Mouse (Mus musculus) megakaryocyte, embryonic 14.5 days (primary cell): ENCODE measurements around the gene Srp68. TPM values are rescaled to one million over a fixed set of nuclear protein-coding genes. Genes with fewer than 3 reads are reported as not detected.
A peak's percentile ranks its signal among the peaks of the same experiment; 100 is the strongest.

Experiments
- H3K27me3 ChIP-seq: replicated peaks from 2 replicates; pipeline ENCODE3; 2012; ENCODE audit warnings: inconsistent platforms
- H3K36me3 ChIP-seq: replicated peaks from 2 replicates; pipeline ENCODE3; 2012; ENCODE audit warnings: low read length, inconsistent platforms, mixed read lengths
- H3K4me1 ChIP-seq: 2 replicates; pipeline ENCODE4 v1.6.1; 2012; ENCODE audit warnings: inconsistent platforms
- H3K4me3 ChIP-seq: replicated peaks from 2 replicates; pipeline ENCODE3; 2012; ENCODE audit warnings: moderate library complexity, mild to moderate bottlenecking, inconsistent platforms
- H3K9me3 ChIP-seq: 2 replicates; pipeline ENCODE4 v1.6.1; 2012; ENCODE audit warnings: inconsistent platforms
- FLI1 ChIP-seq: IDR thresholded peaks from 2 replicates; pipeline ENCODE4 v1.6.1; 2012; ENCODE audit warnings: low read length, inconsistent platforms, mixed read lengths
- GATA1 ChIP-seq: IDR thresholded peaks from 3 replicates; pipeline ENCODE4 v1.6.1; 2012; ENCODE audit warnings: mixed read lengths, low read length, inconsistent platforms, borderline replicate concordance
- polyA plus RNA-seq: library from polyadenylated mRNA; stranded (reverse); fragments of >175 nt; gene quantifications from 2 replicates; pipeline ENCODE4 v1.2.3, GENCODE M21; 2012; ENCODE audit warnings: low replicate concordance; ENCODE audit not compliant: insufficient read depth

The Srp68 gene
- polyA plus RNA-seq, 1 experiment: 34.1 TPM

- peaks cover 33% of the 10 kb centered on the region for H3K4me1 ChIP-seq
- H3K9me3 ChIP-seq: peaks cover 7% of the 10 kb centered on the region; the same call in 1 of the 2 replicates
- no peaks in the 10 kb centered on the region for H3K27me3 ChIP-seq
- H3K36me3 ChIP-seq: peaks cover 50% of the 10 kb centered on the region
- peak overlapping the region; percentile 99 for H3K4me3 ChIP-seq
- TF ChIP-seq GATA1: no peak
- no peak for TF ChIP-seq FLI1
These were observed 31.4 kb upstream of the Srp68 start for GRCm38 (mm10) chr11:116305423-116305822.

- H3K27me3 ChIP-seq: no peaks in the 10 kb centered on the region
- peaks cover 98% of the 10 kb centered on the region for H3K36me3 ChIP-seq
- TF ChIP-seq GATA1: no peak
- no peak for TF ChIP-seq FLI1
- H3K4me1 ChIP-seq: peaks cover 7% of the 10 kb centered on the region
- no peak overlapping the region for H3K4me3 ChIP-seq
- peaks cover 7% of the 10 kb centered on the region; the same call in 1 of the 2 replicates for H3K9me3 ChIP-seq
These were observed 24.6 kb upstream of the Srp68 start for GRCm38 (mm10) chr11:116298621-116299020.

GRCm38 (mm10) chr11:116298221-116298620, 24.2 kb upstream of the Srp68 start:
- H3K9me3 ChIP-seq: peaks cover 7% of the 10 kb centered on the region; the same call in 1 of the 2 replicates
- peaks cover 8% of the 10 kb centered on the region for H3K4me1 ChIP-seq
- no peaks in the 10 kb centered on the region for H3K27me3 ChIP-seq
- no peak overlapping the region for H3K4me3 ChIP-seq
- no peak for TF ChIP-seq FLI1
- H3K36me3 ChIP-seq: peaks cover 97% of the 10 kb centered on the region

DNA sequence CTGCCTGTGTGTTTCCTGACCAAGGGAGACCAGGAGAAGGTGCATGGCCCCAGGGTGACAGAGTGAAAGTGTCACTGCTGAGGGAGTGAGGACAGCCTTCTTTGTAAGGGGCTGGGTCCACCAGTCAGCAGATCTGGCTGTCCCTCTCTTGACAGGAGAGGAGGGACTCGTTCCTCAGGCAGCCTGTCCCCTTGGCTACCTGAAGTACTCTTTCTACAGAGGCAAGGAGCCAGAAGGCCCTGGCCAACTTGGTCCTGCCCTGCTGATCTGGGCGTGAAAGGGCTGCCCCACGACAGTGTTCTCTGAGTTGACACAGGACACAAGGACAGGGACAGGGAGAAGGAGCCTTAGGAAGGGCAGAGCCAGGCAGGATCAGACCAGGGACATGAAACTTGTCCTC, 23.0 kb upstream of the Srp68 start:
- Histone ChIP-seq H3K4me3 (no peak overlapping the region), H3K9me3 (peaks cover 4% of the 10 kb centered on the region; the same call in 1 of the 2 replicates), H3K4me1 (peaks cover 14% of the 10 kb centered on the region), H3K36me3 (peaks cover 97% of the 10 kb centered on the region), H3K27me3 (no peaks in the 10 kb centered on the region)
- TF ChIP-seq FLI1: no peak
- no peak for TF ChIP-seq GATA1

GRCm38 (mm10) chr11:116296191-116296734, 22.2 kb upstream of the Srp68 start:
- no peaks in the 10 kb centered on the region for H3K27me3 ChIP-seq
- no peak for TF ChIP-seq FLI1
- TF ChIP-seq GATA1: no peak
- peaks cover 97% of the 10 kb centered on the region for H3K36me3 ChIP-seq
- H3K4me3 ChIP-seq: no peak overlapping the region
- no peaks in the 10 kb centered on the region for H3K9me3 ChIP-seq
- peaks cover 14% of the 10 kb centered on the region for H3K4me1 ChIP-seq

GRCm38 (mm10) chr11:116294319-116294718, 20.3 kb upstream of the Srp68 start:
- TF ChIP-seq FLI1 (no peak), GATA1 (no peak)
- no peaks in the 10 kb centered on the region for H3K9me3 ChIP-seq
- peaks cover 97% of the 10 kb centered on the region for H3K36me3 ChIP-seq
- H3K4me3 ChIP-seq: no peak overlapping the region
- H3K4me1 ChIP-seq: peaks cover 21% of the 10 kb centered on the region
- no peaks in the 10 kb centered on the region for H3K27me3 ChIP-seq

DNA sequence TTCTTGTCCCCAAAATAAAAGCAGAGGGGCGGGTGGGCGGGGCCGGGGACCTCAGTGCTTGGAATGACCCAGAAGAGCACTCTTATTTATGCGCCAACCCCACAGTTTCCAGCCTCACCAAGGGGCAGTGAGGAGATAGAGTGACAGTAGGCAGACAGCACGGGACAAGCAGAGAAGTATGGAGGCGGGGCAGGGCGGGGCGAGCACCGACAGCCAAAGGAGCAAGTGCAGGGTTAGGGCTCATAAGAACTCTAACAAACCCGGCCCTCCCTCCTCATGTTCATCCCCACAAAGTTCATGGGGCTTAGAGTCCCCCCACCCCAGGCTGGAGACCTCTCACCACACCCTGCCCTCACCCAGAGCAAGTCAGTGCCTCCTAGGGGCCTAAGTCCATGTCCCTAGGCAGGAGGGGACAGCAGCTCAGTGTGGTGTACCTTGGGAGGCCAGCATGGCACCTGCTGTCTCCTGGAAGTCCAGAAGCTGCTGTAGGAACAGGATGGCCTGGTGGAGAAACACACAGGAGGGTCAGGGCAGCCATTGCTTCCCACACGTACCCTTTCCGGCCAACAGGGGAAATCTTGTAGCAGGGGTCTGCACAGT, 19.6 kb upstream of the Srp68 start:
- H3K4me1 ChIP-seq: peaks cover 21% of the 10 kb centered on the region
- no peaks in the 10 kb centered on the region for H3K27me3 ChIP-seq
- H3K4me3 ChIP-seq: no peak overlapping the region
- no peaks in the 10 kb centered on the region for H3K9me3 ChIP-seq
- TF ChIP-seq FLI1 (no peak), GATA1 (no peak)
- peaks cover 97% of the 10 kb centered on the region for H3K36me3 ChIP-seq

DNA sequence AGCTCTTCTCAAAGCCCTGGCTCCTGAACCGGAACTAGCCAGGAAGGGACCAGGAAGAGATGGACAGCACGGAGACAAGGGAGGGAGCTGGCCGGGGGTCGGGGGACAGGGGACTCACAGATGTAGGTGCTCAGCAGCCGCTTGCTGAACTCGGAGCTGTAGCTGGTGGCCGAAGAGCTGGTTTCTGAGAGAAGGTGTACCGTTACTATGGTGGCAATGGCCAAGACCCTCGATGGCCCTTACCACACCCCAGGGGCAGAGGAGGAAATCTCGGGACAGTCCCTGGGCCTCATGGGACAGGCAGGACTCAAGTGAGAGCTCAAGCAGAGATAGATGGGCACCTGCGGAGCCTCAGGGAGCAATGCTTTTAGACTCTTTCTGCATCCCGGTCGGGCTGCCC, 18.4 kb upstream of the Srp68 start:
- Histone ChIP-seq H3K9me3 (no peaks in the 10 kb centered on the region), H3K36me3 (peaks cover 99% of the 10 kb centered on the region), H3K4me3 (no peak overlapping the region), H3K27me3 (no peaks in the 10 kb centered on the region), H3K4me1 (peaks cover 23% of the 10 kb centered on the region)
- TF ChIP-seq GATA1 (no peak), FLI1 (no peak)

DNA sequence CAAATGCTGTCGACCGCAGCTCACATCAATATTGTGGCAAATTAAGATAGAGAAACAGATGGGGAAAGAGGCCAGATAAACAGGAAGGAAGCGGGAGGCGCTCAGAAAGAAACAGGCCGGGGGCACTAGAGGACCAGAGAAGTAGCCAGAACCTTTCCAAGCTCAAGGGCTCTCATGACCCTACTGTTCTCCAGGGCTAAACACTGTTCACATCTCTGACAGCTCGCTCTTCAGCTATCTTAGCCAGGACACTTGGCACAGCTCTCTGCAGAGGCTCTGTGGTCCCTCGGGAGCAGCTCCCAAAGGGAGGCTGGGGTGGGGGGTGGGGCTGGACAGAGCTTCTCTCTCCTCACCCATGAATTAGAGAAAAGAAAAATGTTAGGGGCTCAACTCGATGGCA, 16.5 kb upstream of the Srp68 start:
- peaks cover 27% of the 10 kb centered on the region for H3K4me1 ChIP-seq
- TF ChIP-seq GATA1: no peak
- TF ChIP-seq FLI1: no peak
- H3K36me3 ChIP-seq: peaks cover 84% of the 10 kb centered on the region
- H3K4me3 ChIP-seq: no peak overlapping the region
- no peaks in the 10 kb centered on the region for H3K9me3 ChIP-seq
- H3K27me3 ChIP-seq: peaks cover 6% of the 10 kb centered on the region

- Histone ChIP-seq H3K4me3 (no peak overlapping the region), H3K36me3 (peaks cover 53% of the 10 kb centered on the region), H3K9me3 (peaks cover 23% of the 10 kb centered on the region), H3K27me3 (peaks cover 38% of the 10 kb centered on the region), H3K4me1 (peaks cover 25% of the 10 kb centered on the region)
- TF ChIP-seq FLI1 (no peak), GATA1 (no peak)
These were observed 13.3 kb upstream of the Srp68 start for GRCm38 (mm10) chr11:116287351-116287750.

DNA sequence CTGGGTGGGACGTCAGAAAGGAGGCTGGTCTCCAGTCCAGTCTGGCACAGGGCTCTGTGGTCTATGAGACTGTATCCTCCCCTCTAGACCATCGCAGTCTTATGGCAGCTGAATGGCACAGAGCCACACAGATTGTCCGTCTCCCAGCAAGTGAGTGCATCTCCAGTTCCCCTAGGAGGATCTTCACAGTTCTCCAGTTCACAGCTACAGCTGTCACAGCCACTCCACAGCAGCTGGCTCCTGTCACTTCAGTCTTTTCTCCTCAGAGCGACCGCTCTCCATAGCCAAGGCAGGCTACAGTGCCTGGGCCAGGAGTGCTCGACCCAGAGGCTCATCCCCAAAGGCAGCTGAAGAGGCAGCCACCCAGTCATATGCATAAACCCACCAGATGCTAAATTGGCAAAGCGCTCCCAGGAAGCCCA, 11.8 kb upstream of the Srp68 start:
- TF ChIP-seq FLI1 (no peak), GATA1 (no peak)
- peaks cover 38% of the 10 kb centered on the region for H3K4me1 ChIP-seq
- H3K27me3 ChIP-seq: peaks cover 54% of the 10 kb centered on the region
- H3K36me3 ChIP-seq: peaks cover 37% of the 10 kb centered on the region
- H3K9me3 ChIP-seq: peaks cover 23% of the 10 kb centered on the region
- H3K4me3 ChIP-seq: no peak overlapping the region
